Mouse (Mus musculus): ENCODE data around the gene Fam20a.

Gene Fam20a

DNA sequence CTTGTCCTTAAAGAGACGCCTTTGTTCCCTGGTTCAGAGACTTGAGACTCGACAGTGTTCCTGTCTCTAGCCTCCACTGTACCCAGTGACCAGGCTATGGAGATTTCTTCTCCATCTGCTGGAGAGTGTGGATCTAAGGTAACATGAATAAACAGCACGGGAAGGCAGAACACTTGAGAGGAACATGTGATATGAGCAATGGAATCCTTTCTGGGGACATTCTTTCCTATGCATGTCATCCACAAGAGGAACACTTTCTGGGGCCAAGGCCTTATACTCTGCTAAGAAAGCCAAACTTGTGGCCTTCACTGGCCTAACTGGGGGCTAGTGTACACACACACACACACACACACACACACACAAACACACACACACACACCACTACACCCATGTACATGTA, 40.5 kb downstream of the Fam20a start:
- no peak for DNase-seq (ENCODE audit: low read depth, low spot score)

DNA sequence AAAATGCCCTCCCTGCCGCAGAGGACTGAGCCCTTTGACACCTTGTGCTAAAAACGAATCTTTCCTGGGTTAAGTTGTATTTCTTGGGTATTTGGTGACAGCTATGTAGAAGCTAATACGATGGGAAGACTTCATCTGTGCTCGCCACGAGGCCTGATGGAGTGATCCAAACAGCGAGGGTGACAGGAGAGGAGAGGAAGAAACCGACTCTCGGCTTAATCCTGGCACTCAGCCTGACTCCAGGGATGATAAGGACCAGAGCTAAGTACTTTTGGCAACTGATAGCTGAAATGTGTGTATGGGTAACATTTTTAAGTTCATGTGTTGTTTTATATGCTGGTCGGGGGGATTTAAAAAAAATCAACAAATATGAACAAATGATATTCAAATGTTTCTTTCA, 41.1 kb downstream of the Fam20a start:
- DNase-seq (ENCODE audit: low read depth, low spot score) = no peak

DNA sequence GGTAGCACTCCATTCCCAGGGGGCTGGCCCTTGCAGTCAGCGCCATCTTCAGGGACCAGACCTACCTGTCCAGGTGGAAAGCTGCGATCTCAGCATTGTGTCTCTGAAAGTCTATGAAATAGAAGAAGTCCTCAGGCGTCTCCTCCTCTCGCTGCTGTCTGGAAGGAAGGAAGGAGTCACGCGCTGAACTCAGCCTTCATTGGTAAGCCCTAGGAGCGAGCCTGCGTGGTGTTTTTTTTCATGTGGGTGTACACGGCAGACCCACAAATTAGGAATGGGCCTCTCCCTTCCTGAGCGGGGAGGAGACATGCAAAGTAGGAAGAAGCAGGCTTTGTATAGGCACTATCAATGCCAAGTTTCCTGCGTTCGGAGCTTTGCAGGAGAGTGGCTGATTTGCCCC, 43.8 kb downstream of the Fam20a start:
- no peak for DNase-seq (ENCODE audit: low read depth, low spot score)

DNA sequence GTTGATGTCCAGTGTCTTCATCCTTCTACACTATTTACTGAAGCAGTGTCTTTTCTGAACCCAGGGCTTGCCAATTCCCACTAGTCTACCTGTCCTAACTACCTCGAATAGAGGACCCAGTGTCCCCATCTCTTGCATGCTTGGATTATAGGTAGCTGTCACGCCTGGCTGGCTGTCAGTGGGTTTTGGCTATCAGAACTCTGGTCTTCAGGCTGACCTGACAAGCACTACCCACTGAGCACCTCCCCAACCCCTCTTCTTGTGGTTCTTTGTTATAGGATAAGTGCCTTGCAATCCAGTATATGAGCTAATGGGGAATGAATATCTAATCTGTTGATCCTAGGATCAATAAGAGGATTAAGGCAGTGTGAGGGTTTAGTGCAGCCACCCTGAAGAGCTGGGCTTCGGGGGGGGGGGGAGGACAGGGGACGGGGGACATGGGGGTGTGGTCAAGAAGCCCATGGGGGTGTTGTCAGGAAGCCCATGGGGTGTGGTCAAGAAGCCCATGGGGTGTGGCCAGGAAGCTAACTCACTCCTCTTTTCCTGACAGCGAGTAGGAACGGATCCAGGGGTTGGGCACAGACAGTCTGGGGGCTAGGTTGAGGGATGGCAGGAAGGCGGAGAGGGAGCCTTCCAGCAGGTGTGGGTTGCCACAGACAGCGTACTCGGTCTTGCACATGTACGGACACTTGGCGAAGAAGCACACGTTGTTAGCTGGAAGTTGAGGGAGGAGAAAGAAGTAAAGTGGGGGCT, 45.3 kb downstream of the Fam20a start:
- DNase-seq (ENCODE audit: low read depth, low spot score) = no peak

DNA sequence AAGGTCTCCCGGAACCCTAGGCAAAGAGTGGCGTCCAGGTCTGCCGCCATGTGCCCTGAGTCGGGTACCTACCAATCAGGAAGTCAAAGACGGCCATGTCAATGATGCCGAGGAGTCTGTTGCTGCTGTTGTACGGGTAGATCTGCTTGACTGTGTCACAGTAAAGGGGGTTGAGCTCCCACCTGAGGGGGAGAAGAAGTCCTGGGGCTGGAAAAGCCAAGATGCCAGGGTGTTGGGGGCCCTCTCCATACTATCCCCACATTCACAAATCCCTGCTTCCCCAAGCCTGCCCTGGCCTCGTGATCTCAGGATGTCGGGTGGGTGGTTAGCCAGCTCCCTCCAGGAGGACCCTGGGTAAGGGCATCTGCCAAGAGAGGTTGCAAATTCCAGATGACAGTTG, 46.3 kb downstream of the Fam20a start:
- no peak for DNase-seq (ENCODE audit: low read depth, low spot score)

DNA sequence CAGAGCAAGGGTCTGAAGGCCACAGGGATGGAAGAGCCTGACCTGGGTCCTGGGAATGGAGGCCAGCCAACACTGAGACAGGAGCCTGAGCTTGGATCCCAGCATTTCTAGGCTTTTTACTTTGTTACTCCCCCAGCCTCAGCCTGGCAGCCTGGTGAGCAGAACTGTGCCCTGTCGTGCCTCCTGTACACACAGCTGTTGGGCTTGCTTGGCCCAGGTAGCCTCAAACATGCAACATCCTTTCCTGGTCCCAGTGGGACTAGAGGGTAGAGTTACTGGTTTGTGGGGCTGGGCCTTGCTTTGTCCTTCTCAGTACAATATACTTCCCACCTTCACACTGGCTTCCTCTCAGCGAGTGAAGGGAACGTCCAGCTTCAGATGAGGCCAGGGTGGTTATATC, 46.9 kb downstream of the Fam20a start:
- no peak for DNase-seq (ENCODE audit: low read depth, low spot score)

DNA sequence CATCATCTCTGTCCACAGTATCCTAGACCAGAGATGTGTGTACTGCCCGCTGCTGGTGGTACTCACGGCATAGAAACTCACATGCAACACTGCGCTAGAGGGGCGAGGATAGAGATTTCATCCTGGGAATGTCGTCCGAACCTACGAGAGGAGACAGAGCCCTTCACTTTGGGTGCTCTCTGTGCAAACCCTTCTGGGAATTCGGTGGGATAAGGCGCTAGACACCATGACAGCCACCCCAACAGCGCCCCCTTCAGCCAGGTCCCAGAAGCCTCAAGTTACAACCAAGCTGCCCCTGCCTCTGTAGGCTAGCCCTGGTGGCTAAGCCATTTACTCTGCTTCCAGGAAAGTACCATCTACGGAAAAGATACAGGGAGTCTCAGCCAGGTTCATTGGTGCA, 47.5 kb downstream of the Fam20a start:
- no peak for DNase-seq (ENCODE audit: low read depth, low spot score)

DNA sequence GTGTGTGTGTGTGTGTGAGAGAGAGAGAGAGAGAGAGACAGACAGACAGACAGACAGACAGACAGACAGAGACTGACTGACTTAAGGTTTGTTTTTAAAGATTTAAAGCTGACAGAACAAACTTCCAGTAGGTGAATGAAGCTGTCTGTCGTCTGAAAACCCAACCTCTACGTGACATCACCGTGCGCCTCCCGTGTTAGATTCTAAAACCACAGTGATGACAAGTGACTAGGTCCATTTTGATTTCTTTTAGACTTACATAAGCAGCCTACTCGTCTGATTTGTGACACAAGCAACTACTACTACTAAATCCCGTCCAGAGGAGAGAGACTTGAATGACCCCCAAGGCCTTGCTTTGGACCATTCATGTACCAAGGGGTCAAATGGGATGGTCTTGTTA, 48.3 kb downstream of the Fam20a start:
- DNase-seq (ENCODE audit: low read depth, low spot score) = no peak

DNA sequence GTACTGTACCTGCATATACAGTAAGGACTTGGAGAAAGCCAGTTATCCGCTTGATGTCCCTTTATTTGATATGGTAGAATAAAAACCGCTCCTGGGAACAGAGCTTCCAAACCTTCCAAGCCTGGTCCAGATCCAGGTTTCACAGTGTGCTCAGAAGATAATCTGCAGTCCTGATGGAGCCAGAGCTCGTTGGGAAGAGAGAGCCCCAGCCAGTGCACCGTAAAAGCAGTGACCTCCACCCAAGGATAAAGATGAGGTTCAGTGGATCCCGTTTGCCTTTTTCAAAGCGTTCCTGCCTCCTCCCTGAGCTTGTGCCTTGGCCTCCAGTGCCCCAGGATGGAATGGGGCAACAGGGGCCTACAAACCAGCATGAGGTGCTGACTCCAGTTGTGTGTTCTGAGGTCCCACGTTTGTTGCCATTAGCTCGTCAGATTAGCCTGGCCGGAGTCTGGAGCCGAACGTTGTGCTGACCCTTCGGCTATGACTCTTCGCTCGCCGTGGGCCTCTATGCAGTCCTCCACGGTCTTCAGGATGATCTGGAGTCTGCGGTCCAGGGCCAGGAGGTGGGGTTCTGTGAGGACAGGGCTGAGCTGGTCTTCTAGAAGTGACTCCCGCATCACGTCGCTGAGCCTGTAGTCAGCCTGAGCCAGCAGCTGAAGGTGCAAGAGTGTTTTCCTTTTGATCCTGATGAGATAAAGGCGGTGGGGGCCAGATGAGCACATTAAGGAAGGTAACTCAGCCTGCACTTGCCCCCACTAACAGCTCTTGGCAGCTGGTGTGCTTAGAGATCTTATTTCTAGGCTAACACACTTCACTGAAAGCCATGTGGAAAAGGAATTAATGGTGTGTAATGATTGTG, 49.0 kb downstream of the Fam20a start:
- DNase-seq (ENCODE audit: low read depth, low spot score) = no peak

DNA sequence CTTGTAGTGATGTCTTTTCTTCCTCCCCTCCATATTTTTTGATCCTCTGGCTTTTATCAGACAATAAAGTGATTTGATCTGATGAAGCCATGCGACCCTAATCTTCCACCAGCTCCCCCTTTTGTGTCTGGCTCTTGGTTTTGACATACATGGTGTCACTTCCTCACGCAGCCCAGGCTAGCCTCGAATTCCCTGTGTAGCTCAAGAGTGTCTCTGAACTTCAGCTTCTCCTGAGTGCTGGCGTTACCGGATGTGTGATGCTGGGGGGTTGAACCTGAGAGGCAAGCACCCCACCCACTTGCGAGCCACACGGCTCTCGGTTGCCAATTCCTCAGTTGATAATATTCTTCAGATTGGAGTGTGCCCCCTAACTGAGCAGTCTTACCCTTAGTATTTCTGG, 49.7 kb downstream of the Fam20a start:
- no peak for DNase-seq (ENCODE audit: low read depth, low spot score)

DNA sequence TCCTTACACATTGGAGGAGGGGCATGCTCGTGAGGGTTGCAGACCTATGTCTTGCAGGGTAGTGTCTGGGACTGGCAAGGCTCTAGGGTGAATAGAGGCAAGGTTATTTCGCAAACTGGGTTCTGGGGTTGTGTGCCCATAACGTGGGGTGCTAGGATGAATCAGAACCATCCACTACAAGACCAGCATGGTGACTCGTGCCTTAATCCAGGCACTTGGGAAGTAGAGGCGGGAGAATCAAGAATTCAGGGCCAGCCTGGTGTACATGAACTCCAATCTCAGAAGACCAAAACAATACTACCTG, 50.1 kb downstream of the Fam20a start:
- DNase-seq (ENCODE audit: low read depth, low spot score) = no peak

DNA sequence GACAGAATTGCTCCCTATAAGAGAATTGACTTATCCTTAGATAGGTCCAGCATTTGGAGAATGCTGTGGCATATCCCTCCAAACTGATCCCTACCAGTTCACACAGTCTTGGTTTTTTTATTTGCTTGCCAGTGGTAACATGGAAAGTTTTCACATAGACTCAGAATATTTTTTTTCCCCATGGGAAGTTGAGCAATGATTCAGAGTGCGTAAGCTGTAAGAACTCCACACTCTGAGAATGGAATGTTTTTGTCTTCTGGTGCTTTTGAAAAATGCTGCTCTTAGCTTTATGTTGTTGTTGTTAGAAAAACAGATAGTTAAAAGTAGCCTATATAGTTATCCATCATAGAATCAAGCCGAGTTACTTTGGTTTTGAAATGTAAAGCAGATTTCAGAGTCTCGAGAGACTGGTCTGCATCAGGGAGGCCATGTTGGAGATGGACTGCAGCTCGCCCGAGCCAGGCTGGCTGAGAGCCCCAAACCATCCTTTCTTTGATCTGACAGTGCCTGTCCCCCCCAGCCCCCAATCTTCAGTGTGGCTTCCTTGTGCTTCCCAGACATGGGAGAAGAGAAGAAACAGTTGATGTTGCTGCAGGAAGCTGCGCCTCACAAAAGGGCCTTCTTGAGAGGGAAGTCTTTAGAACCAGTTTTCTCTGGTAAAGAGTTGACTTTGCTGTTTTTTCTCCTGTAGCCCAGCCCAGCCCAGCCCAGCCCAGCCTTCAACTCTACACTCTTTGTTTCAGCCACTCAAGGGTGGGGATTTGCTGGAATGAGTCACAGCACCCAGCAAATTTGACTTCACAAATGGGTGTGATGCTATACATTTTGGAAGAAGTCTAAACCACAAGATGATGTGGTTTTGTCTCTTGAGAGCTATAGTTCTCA, 50.7 kb downstream of the Fam20a start:
- DNase-seq (ENCODE audit: low read depth, low spot score) = peak; percentile 31

DNA sequence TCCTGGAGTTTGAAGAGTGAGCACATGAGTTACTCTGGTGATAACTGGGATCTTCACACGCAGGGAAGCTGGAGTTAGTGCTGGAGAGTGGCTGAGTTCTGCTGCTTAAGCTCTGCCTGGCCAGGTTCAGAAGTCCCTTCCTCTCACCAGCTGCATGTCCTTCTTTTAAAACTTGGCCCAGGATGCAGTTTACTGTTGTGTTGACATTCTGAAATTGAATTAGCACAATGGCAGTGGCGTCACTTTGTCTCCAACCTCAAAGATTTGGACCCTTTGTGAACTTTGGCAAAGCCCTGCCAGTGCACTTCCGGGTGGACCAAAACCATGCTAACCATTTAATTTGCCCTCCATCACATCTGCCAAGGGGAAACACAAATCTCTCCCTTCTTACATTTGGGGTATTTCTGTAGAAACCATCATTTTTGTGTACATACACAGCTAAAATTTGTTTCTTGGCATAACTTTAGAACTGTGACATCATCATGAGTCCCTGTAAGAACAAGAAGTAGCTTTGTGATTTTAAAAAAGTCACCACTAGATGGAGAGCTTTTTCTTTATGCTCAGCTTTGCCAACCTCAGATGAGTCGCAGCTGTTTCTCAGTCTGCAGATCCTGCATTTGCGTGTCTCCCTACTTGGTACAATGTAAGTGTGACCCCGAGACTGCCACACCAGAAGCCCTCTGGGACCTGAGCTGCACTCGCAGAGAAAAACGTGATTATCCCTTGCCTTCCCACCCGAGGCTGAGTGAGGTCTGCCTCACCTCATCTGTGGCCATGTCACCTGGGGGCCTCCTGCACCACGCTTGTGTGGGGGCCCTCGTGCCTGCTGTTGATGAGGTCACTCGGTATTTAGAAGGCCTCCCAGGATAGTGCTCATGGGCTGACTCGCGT, 51.8 kb downstream of the Fam20a start:
- peak; percentile 41 for DNase-seq (ENCODE audit: low read depth, low spot score)

DNA sequence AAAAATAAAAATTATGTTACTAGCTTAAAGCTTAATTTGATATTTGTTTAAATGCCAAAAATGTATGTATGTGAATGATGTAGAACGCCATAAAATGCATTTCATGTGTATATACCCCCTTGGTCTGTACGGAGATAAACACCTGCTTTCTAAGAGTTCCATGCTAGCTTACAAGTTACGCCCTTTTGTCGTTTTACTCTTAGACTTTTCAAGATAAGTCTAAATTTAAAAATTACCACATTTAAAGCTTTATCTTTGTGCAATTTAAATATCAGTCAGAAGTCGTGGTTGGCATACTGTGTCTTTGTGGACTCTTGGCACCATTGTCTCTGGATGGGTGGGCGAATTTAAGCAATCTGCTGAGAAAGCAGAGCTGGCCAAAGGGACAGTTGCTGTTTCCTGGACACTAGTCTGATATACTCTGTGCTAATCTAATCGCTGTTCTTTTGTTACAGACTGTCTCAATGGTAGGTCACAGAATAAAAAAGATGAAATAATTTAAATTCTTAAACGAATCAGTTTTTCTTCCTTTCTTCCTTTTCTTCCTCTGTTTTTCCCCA, 52.9 kb downstream of the Fam20a start:
- DNase-seq (ENCODE audit: low read depth, low spot score) = no peak

DNA sequence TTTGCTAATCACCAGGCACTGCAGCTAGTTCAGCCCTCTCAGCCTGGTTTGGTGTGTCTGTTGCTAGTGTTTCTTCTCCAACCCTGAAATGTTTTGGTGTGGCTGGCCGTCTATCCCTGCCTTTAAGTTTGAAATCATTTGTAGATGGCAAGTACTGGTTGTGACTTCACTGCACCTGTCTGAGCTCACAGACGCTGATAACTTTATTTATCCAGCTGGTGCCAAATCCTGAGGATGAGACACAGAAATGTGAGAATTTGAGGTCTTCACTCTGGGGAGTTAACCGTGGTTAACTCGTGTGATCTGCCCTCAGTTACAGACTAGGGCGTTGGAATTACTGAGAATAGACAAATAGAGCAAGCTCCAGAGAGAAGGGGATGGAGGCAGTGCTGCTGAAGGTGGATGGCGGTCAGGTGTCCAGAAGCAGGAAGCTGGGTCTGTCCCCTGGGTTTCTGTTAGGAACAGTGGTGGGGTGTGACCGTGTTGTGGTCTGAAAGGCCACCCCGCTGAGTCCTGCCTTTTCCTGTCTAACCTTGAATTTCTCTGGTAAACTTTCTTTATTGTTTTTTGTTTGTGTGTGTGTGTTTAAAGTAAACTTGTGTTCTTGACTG, 53.9 kb downstream of the Fam20a start:
- DNase-seq (ENCODE audit: low read depth, low spot score) = no peak

DNA sequence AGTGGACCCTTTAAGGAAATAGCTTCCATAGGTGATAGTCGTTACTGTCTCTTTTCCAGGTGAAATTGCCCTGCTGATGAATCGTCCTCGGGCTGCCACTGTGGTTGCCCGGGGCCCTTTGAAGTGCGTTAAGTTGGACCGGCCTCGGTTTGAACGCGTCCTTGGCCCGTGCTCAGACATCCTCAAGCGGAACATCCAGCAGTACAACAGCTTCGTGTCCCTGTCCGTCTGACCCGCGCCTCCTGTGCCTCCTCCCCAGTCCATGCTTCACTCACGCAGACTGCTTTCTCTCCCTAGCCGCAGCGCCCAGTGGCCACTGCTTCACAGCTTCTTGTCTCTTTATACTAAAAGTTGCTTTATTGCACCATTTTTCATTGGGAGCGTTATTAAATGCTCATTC, 54.7 kb downstream of the Fam20a start:
- DNase-seq (ENCODE audit: low read depth, low spot score) = no peak

DNA sequence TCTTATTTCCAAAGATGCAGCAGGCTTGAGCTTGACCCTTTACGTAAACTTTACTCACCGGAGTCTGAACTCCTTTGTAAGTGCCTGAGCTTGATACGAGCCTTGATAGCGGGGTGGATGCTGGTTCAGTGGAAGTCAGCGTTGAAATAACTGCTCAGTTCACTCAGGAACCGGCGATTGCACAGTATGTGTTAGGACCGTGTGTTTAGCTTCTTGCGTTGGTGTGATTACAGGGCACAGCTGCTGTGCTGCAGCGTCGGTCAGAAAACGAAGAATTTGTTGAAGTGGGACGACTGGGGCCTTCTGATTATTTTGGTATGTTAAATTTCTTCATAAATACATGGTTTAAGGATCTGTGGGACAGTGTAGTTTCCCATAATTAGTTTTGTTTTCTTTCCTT, 55.7 kb downstream of the Fam20a start:
- DNase-seq (ENCODE audit: low read depth, low spot score) = no peak

DNA sequence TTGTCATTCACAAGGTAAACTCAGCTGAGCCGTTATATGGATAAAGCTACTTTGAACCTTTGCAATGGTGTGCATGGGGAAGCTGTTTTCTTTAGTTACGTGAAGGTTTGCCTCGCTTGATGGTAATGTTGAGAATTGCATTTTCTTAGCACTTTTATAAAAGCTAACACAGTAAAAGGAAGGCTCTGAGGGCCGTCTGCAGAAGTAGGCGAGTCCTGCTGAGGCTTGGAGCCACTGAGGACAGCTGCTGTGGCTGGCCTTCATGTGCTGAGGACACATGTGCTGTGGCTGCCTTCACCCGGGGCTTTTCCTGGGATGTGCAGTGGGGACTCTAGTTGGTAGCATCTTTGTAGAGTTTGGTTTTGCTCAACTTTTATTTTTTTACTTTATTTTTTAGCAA, 56.7 kb downstream of the Fam20a start:
- DNase-seq (ENCODE audit: low read depth, low spot score) = no peak

DNA sequence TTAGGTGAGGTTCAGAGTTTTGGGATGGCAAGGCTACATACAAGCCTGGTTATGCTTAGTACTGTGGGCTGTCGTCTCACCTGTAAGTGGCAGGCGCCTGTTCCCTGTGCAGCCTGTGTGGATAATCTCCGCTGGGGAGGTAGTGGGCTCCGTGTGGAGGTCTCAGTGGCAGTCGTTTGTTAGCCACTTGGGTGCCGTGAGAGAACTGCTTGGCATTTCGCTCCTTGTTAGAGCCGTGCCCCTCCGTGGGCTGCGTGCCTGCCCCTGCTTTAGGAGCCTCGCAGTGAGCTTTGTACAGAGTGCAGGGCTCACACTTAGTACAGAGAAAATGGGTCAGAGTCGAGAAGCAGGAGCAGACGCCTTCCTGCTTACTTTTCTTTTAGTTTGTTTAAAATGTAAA, 57.8 kb downstream of the Fam20a start:
- DNase-seq (ENCODE audit: low read depth, low spot score) = no peak

DNA sequence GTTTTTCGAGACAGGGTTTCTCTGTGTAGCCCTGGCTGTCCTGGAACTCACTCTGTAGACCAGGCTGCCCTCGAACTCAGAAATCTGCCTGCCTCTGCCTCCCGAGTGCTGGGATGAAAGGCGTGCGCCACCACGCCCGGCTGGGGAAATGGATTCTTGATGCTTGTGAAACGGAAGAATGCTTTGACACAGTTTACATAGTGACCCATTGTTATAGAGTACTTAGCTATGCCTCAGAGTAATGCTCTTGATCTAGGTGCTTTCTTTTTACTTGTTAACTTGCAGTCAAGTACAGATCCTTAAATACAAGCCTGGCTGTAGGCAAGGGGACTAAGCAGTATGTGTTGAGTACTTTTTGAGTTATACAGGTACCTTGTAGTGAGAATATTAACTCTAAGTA, 61.6 kb downstream of the Fam20a start:
- DNase-seq (ENCODE audit: low read depth, low spot score) = peak; percentile 51

DNA sequence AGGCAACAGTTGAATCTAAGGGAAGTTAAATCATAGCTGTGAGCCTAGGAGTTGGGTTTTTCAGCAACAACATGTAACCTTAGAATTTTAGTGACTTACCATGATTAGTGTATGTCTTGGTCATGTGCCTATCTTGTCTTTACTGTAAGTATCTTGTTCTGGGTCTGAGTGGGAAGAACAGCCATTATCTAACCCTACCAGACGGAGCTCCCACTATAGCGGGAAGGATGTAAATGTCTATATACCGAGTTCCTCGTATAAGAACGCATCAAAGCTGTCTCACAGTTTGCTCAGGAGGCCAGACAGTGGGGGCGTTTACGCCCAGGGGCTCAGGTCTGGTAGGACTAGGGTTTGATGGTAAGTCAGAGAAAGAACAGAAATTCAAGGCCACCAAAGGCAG, 65.8 kb downstream of the Fam20a start:
- no peak for DNase-seq (ENCODE audit: low read depth, low spot score)
